Mouse (Mus musculus) limb, embryonic 14.5 days (tissue): ENCODE data around the gene Rab31. TPM values are rescaled to one million over a fixed set of nuclear protein-coding genes. Genes with fewer than 3 reads are reported as not detected.

Experiments used
- ATAC-seq: fragments of 200-750 bp; cut with Nextera tagmentation; 2 replicates; pipeline ENCODE4 v1.8.0; 2017; ENCODE audit warnings: low read depth, moderate number of reproducible peaks, moderate TSS enrichment; ENCODE audit not compliant: low FRiP score
- DNase-seq: peaks from one replicate; pipeline ENCODE4 v3.0.0-alpha.2; 2015; ENCODE audit warnings: low spot score
- H3K27ac ChIP-seq: fragments of 300-500 bp; sonication (generic); replicated peaks from 2 replicates; pipeline ENCODE4 v1.5.1; 2014; ENCODE audit warnings: low read depth, mild to moderate bottlenecking, low read length, moderate library complexity, mixed read lengths
- H3K27me3 ChIP-seq: fragments of 300-500 bp; sonication (generic); 2 replicates; pipeline ENCODE4 v1.6.1; 2014; ENCODE audit warnings: low read length, mixed read lengths; ENCODE audit not compliant: control insufficient read depth, insufficient read depth
- H3K36me3 ChIP-seq: fragments of 300-500 bp; sonication (generic); 2 replicates; pipeline ENCODE4 v1.6.1; 2014; ENCODE audit warnings: mild to moderate bottlenecking, low read length, moderate library complexity, mixed read lengths; ENCODE audit not compliant: control insufficient read depth, insufficient read depth
- H3K4me1 ChIP-seq: fragments of 300-500 bp; sonication (generic); 2 replicates; pipeline ENCODE4 v1.6.1; 2014; ENCODE audit warnings: antibody characterized with exemption, low read length, mixed read lengths; ENCODE audit not compliant: control insufficient read depth, insufficient read depth
- H3K4me2 ChIP-seq: fragments of 300-500 bp; sonication (generic); replicated peaks from 2 replicates; pipeline ENCODE4 v1.6.1; 2014; ENCODE audit warnings: low read depth, mild to moderate bottlenecking, low read length, moderate library complexity; ENCODE audit not compliant: severe bottlenecking
- H3K4me3 ChIP-seq: fragments of 300-500 bp; sonication (generic); replicated peaks from 2 replicates; pipeline ENCODE4 v1.5.1; 2014; ENCODE audit warnings: low read length
- H3K9ac ChIP-seq: fragments of 300-500 bp; sonication (generic); 2 replicates; pipeline ENCODE4 v1.6.1; 2014; ENCODE audit warnings: mild to moderate bottlenecking, low read depth, low read length, moderate library complexity; ENCODE audit not compliant: severe bottlenecking
- H3K9me3 ChIP-seq: fragments of 300-500 bp; sonication (generic); 2 replicates; pipeline ENCODE4 v1.6.1; 2016; ENCODE audit warnings: low read length; ENCODE audit not compliant: control insufficient read depth
- POLR2A ChIP-seq: fragments of 200-500 bp; IDR thresholded peaks from 2 replicates; pipeline ENCODE4 v1.8.0; 2012; ENCODE audit warnings: inconsistent platforms, mild to moderate bottlenecking, moderate library complexity, borderline replicate concordance; ENCODE audit not compliant: insufficient read depth, insufficient read length; ENCODE audit errors: extremely low read depth
- WGBS: fragments of 180-500 bp; shearing (Covaris S2); extraction: QIAGEN DNeasy Blood & Tissue Kit; methylation state at CpG from one replicate; pipeline ENCODE4 v1.1.7; 2014; 5-methylcytosine and 5-hydroxymethylcytosine counted together
- polyA plus RNA-seq, 2 experiments: library from polyadenylated mRNA; depleted of rRNA in 1 of 2; stranded (reverse) in 1 of 2; unstranded in 1 of 2; fragments of >200 nt; fragmentation: Nextera tagmentation in 1 of 2; extraction: Ambion mirVana in 1 of 2; gene quantifications; 2 replicates each; pipeline versions ENCODE4 v1.2.1 to v1.2.3; 2012 to 2014

Gene Rab31
- polyA plus RNA-seq, 2 experiments, result 36.3 to 67.8 TPM

- DNase-seq (no peak), ATAC-seq (no peak)
- H3K4me2 ChIP-seq, result no peak overlapping the region
- no peak overlapping the region for H3K27ac ChIP-seq
- no peaks in the 10 kb centered on the region for H3K9me3 ChIP-seq
- peaks cover 3% of the 10 kb centered on the region; the same call in 1 of the 2 replicates for H3K36me3 ChIP-seq
- TF ChIP-seq POLR2A, result no peak
- H3K4me3 ChIP-seq, result no peak overlapping the region
- 92% methylated on average over 6 of the region's 6 CpGs for WGBS
- H3K4me1 ChIP-seq, result no peaks in the 10 kb centered on the region
- no peak overlapping the region for H3K9ac ChIP-seq
- no peaks in the 10 kb centered on the region for H3K27me3 ChIP-seq
These were observed 19.4 kb downstream of the Rab31 start for GRCm38 (mm10) chr17:65753130-65753529.

GRCm38 (mm10) chr17:65750301-65750700 is 22.3 kb downstream of the Rab31 start:
- Histone ChIP-seq H3K36me3 (peaks cover 3% of the 10 kb centered on the region; the same call in 1 of the 2 replicates), H3K4me2 (no peak overlapping the region), H3K27ac (no peak overlapping the region), H3K27me3 (no peaks in the 10 kb centered on the region), H3K9ac (no peak overlapping the region), H3K9me3 (no peaks in the 10 kb centered on the region), H3K4me3 (no peak overlapping the region), H3K4me1 (no peaks in the 10 kb centered on the region)
- no peak for DNase-seq
- TF ChIP-seq POLR2A, result no peak
- ATAC-seq, result no peak

GRCm38 (mm10) chr17:65749803-65750202 is 22.7 kb downstream of the Rab31 start:
- Histone ChIP-seq H3K4me1 (no peaks in the 10 kb centered on the region), H3K9me3 (no peaks in the 10 kb centered on the region), H3K4me3 (no peak overlapping the region), H3K9ac (no peak overlapping the region), H3K27ac (no peak overlapping the region), H3K27me3 (no peaks in the 10 kb centered on the region), H3K36me3 (peaks cover 3% of the 10 kb centered on the region; the same call in 1 of the 2 replicates), H3K4me2 (no peak overlapping the region)
- WGBS, result 95% methylated on average over 7 of the region's 7 CpGs
- ATAC-seq (no peak), DNase-seq (no peak)
- no peak for TF ChIP-seq POLR2A

DNA sequence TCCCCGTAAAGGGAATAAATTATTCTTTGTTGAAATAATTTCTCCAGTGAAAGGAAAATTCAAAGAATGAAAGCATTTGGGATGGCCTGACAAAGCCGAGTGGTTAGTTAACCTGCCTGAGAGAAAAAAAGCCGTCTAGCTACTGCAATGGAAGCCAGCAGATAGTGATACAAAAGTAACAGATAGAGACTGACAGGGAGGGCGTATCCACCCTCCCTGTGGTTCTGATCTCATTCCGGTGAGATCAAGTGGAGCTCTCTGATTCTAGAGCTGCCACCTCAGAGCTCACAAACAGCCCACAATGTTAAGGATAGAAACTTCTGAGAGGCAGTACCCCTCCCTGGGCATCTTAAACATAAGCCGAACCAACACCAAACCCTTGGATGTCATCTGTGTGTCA is 23.6 kb downstream of the Rab31 start:
- no peak for TF ChIP-seq POLR2A
- Histone ChIP-seq H3K36me3 (no peaks in the 10 kb centered on the region), H3K4me2 (no peak overlapping the region), H3K9ac (no peak overlapping the region), H3K4me1 (no peaks in the 10 kb centered on the region), H3K27me3 (no peaks in the 10 kb centered on the region), H3K27ac (no peak overlapping the region), H3K4me3 (no peak overlapping the region), H3K9me3 (no peaks in the 10 kb centered on the region)
- 85% methylated on average over 6 of the region's 6 CpGs for WGBS
- ATAC-seq (no peak), DNase-seq (no peak)

GRCm38 (mm10) chr17:65746314-65746713 is 26.2 kb downstream of the Rab31 start:
- DNase-seq, result no peak
- H3K4me3 ChIP-seq, result no peak overlapping the region
- H3K27ac ChIP-seq, result no peak overlapping the region
- no peak for ATAC-seq
- 83% methylated on average over 6 of the region's 6 CpGs for WGBS
- H3K4me2 ChIP-seq, result no peak overlapping the region
- TF ChIP-seq POLR2A, result no peak
- no peaks in the 10 kb centered on the region for H3K9me3 ChIP-seq
- no peaks in the 10 kb centered on the region for H3K4me1 ChIP-seq
- H3K36me3 ChIP-seq, result no peaks in the 10 kb centered on the region
- H3K9ac ChIP-seq, result no peak overlapping the region
- no peaks in the 10 kb centered on the region for H3K27me3 ChIP-seq
